Mouse (Mus musculus): Measurements from ENCODE around the gene Slc25a44. TPM values are rescaled to one million over a fixed set of nuclear protein-coding genes. Genes with fewer than 3 reads are reported as not detected.
A peak's percentile ranks its signal among the peaks of the same experiment; 100 is the strongest.
"Not testable (repeated sequence)": the region's sequence is repeated elsewhere in the genome, so short reads cannot be mapped to it uniquely, and the experiment has no call there.

Gene Slc25a44
- total RNA-seq, 1 experiment = 13.6 TPM

DNA sequence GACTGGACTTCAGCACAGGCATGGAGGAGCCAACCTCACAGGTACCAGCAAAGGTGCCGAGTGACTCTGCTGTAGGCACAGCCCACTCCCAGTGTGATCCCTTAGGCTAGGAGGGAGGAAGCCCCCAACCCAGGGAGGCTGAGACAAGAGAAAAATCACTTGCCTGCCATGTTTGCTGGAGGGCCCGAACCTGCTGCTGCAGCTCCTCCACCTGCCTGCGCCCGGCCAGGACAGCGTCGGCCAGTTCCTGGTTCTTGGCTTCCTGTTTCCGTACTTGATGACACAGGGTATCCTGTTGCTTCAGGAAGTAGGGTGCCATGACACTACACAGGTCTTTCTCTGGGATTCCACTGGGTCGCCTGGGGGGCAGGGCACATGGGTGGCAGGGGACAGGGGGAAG is 29.2 kb downstream of the Slc25a44 start:
- Histone ChIP-seq H3K4me3 (ENCODE audit: insufficient read depth in 1 of 2, low read depth in 1 of 2, low read length in 2 of 2, poor library complexity in 1 of 2, severe bottlenecking in 1 of 2) (no peak overlapping the region), H3K36me3 (ENCODE audit: control insufficient read depth, insufficient read depth, low read length, poor library complexity, severe bottlenecking) (peaks cover 25% of the 10 kb centered on the region; the same call in 1 of the 2 replicates), H3K9me3 (ENCODE audit: control insufficient read depth, insufficient read depth, low read depth, low read length) (no peaks in the 10 kb centered on the region), H3K9ac (ENCODE audit: insufficient read depth, low read depth, low read length, poor library complexity, severe bottlenecking) (no peak overlapping the region), H3K27ac (ENCODE audit: insufficient read depth, low read depth, low read length, poor library complexity, severe bottlenecking) (no peak overlapping the region), H3K4me1 (ENCODE audit: control insufficient read depth in 2 of 2, insufficient read depth in 2 of 2, low read length in 2 of 2, poor library complexity in 1 of 2) (peaks cover 0 to 2% of the 10 kb centered on the region in 2 experiments; a peak in 1 of 4 replicates)
- no peak for DNase-seq (ENCODE audit: low read depth, low spot score)
- in situ Hi-C loops (cut with MboI; ENCODE audit: low sequenced_read_pairs in 2 of 2, unreplicated experiment in 2 of 2) = no loop called here
- TF ChIP-seq HCFC1 (IDR thresholded peaks at IDR 0.05; ENCODE audit: borderline replicate concordance, insufficient read depth, low read length) = no peak
- no peak for TF ChIP-seq CHD2 (IDR thresholded peaks at IDR 0.05; ENCODE audit: low read depth, low read length)
- no peak for TF ChIP-seq ZNF384 (IDR thresholded peaks at IDR 0.05; ENCODE audit: low read depth, low read length)
- no peak for TF ChIP-seq ZC3H11A (IDR thresholded peaks at IDR 0.05; ENCODE audit: borderline replicate concordance, low read depth, low read length)
- no peak for TF ChIP-seq MAFK (IDR thresholded peaks at IDR 0.05; ENCODE audit: insufficient read depth, low read depth, low read length)

DNA sequence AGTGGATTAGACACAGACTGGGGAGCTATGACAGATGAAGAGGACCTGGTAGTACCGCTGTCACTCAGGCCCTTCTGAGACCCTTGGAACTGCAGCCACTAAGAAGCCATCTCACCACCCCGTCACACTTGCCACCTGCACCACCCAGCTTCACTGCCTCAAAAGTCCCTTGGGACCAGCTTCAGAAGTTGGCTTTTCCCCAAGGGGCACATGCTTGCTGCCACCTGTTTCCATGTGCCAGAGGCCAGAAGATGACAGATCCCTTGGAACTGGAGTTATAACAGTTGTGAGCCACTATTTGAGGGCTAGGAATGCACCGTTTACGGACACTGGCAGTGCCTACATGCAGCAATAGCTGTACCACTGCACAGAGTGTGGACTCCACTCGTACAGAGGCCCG is 29.7 kb downstream of the Slc25a44 start:
- Histone ChIP-seq H3K9ac (ENCODE audit: insufficient read depth, low read depth, low read length, poor library complexity, severe bottlenecking) (no peak overlapping the region), H3K4me3 (ENCODE audit: insufficient read depth in 1 of 2, low read depth in 1 of 2, low read length in 2 of 2, poor library complexity in 1 of 2, severe bottlenecking in 1 of 2) (no peak overlapping the region), H3K4me1 (ENCODE audit: control insufficient read depth in 2 of 2, insufficient read depth in 2 of 2, low read length in 2 of 2, poor library complexity in 1 of 2) (peaks cover 0 to 2% of the 10 kb centered on the region in 2 experiments; a peak in 1 of 4 replicates), H3K27ac (ENCODE audit: insufficient read depth, low read depth, low read length, poor library complexity, severe bottlenecking) (no peak overlapping the region), H3K9me3 (ENCODE audit: control insufficient read depth, insufficient read depth, low read depth, low read length) (no peaks in the 10 kb centered on the region), H3K36me3 (ENCODE audit: control insufficient read depth, insufficient read depth, low read length, poor library complexity, severe bottlenecking) (peaks cover 25% of the 10 kb centered on the region; the same call in 1 of the 2 replicates)
- DNase-seq (ENCODE audit: low read depth, low spot score) = no peak
- TF ChIP-seq HCFC1 (IDR thresholded peaks at IDR 0.05; ENCODE audit: borderline replicate concordance, insufficient read depth, low read length) (no peak), ZNF384 (IDR thresholded peaks at IDR 0.05; ENCODE audit: low read depth, low read length) (no peak), ZC3H11A (IDR thresholded peaks at IDR 0.05; ENCODE audit: borderline replicate concordance, low read depth, low read length) (no peak), MAFK (IDR thresholded peaks at IDR 0.05; ENCODE audit: insufficient read depth, low read depth, low read length) (no peak), CHD2 (IDR thresholded peaks at IDR 0.05; ENCODE audit: low read depth, low read length) (no peak)
- in situ Hi-C loops (cut with MboI; ENCODE audit: low sequenced_read_pairs in 2 of 2, unreplicated experiment in 2 of 2) = no loop called here

DNA sequence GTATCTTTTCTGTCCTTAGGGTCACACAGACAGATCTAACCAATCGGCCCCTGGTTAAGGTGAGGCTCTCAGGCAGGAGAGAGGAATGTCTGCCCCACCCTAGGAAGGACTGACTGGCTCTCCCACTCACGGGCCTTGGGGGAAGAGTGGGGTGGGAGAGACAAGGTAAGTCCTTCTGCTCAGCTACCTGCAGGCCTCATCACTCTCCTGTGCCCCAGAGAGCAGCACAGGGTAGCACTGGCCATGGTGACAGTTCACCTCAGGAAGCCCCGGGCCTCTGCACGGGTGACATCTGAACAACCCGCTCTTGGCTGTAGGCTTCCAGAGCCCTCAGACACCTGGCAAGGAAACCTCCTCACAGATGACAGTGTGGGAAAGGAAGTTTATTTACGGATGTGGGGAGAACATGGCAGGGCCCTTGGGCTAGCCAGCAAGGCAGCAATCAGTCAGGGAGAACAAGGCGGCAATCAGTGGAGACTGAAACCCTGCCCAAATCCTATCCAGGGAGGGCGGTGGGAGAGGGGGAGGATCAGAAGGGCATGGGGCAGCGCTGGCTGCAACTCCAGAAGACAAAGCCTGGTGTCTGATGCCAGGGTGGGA is 31.1 kb downstream of the Slc25a44 start:
- Histone ChIP-seq H3K4me1 (ENCODE audit: control insufficient read depth in 2 of 2, insufficient read depth in 2 of 2, low read length in 2 of 2, poor library complexity in 1 of 2) (peaks cover 0 to 2% of the 10 kb centered on the region in 2 experiments; a peak in 1 of 4 replicates), H3K4me3 (ENCODE audit: insufficient read depth in 1 of 2, low read depth in 1 of 2, low read length in 2 of 2, poor library complexity in 1 of 2, severe bottlenecking in 1 of 2) (0 out of 4 replicates have a peak overlapping the region, but pooled peaks of 1 of the 2 experiments have one; percentile 17), H3K9ac (ENCODE audit: insufficient read depth, low read depth, low read length, poor library complexity, severe bottlenecking) (no peak overlapping the region), H3K9me3 (ENCODE audit: control insufficient read depth, insufficient read depth, low read depth, low read length) (no peaks in the 10 kb centered on the region), H3K27ac (ENCODE audit: insufficient read depth, low read depth, low read length, poor library complexity, severe bottlenecking) (no peak overlapping the region), H3K36me3 (ENCODE audit: control insufficient read depth, insufficient read depth, low read length, poor library complexity, severe bottlenecking) (peaks cover 19% of the 10 kb centered on the region)
- TF ChIP-seq ZC3H11A (IDR thresholded peaks at IDR 0.05; ENCODE audit: borderline replicate concordance, low read depth, low read length) (no peak), ZNF384 (IDR thresholded peaks at IDR 0.05; ENCODE audit: low read depth, low read length) (no peak), MAFK (IDR thresholded peaks at IDR 0.05; ENCODE audit: insufficient read depth, low read depth, low read length) (no peak), CHD2 (IDR thresholded peaks at IDR 0.05; ENCODE audit: low read depth, low read length) (no peak), HCFC1 (IDR thresholded peaks at IDR 0.05; ENCODE audit: borderline replicate concordance, insufficient read depth, low read length) (no peak)
- in situ Hi-C loops (cut with MboI; ENCODE audit: low sequenced_read_pairs in 2 of 2, unreplicated experiment in 2 of 2) = no loop called here
- no peak for DNase-seq (ENCODE audit: low read depth, low spot score)

DNA sequence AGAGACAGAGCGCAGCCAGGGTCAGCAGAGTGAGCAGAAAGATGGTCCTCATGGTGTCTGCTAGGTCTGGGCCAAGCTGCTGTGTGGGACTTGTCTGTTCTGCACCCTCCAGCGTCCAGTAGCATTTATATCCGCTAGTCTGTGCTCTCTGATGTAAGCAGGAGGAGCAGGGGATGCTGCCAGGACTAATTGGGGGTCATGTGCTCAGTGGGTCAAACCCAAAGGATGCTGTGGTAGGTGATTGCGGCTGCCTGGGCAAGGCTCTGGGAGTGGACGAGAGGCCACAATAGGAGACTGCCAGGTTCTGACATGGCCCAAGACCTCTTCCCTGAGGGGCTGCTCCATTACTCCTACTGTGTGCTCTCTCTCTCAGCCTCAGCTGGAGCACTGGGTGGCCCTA is 40.6 kb downstream of the Slc25a44 start, which contains the start of gene Bglap:
Bglap (minus strand) TSS at position 101 of the 400 bp plus-strand sequence.
- Histone ChIP-seq H3K27ac (ENCODE audit: insufficient read depth, low read depth, low read length, poor library complexity, severe bottlenecking) (no peak within 1 kb of the TSS), H3K9me3 (ENCODE audit: control insufficient read depth, insufficient read depth, low read depth, low read length) (no peaks in the 10 kb centered on the region), H3K9ac (ENCODE audit: insufficient read depth, low read depth, low read length, poor library complexity, severe bottlenecking) (no peak within 1 kb of the TSS), H3K4me1 (ENCODE audit: control insufficient read depth in 2 of 2, insufficient read depth in 2 of 2, low read length in 2 of 2, poor library complexity in 1 of 2) (peaks cover 0 to 3% of the 10 kb centered on the region in 2 experiments; a peak in 1 of 4 replicates), H3K36me3 (ENCODE audit: control insufficient read depth, insufficient read depth, low read length, poor library complexity, severe bottlenecking) (no peaks in the 10 kb centered on the region), H3K4me3 (ENCODE audit: insufficient read depth in 1 of 2, low read depth in 1 of 2, low read length in 2 of 2, poor library complexity in 1 of 2, severe bottlenecking in 1 of 2) (no peak within 1 kb of the TSS)
- no peak for DNase-seq (ENCODE audit: low read depth, low spot score)
- in situ Hi-C loops (cut with MboI; ENCODE audit: low sequenced_read_pairs in 2 of 2, unreplicated experiment in 2 of 2) = no loop called here
- TF ChIP-seq HCFC1 (IDR thresholded peaks at IDR 0.05; ENCODE audit: borderline replicate concordance, insufficient read depth, low read length) (no peak), ZC3H11A (IDR thresholded peaks at IDR 0.05; ENCODE audit: borderline replicate concordance, low read depth, low read length) (no peak), ZNF384 (IDR thresholded peaks at IDR 0.05; ENCODE audit: low read depth, low read length) (no peak), MAFK (IDR thresholded peaks at IDR 0.05; ENCODE audit: insufficient read depth, low read depth, low read length) (no peak), CHD2 (IDR thresholded peaks at IDR 0.05; ENCODE audit: low read depth, low read length) (no peak)

DNA sequence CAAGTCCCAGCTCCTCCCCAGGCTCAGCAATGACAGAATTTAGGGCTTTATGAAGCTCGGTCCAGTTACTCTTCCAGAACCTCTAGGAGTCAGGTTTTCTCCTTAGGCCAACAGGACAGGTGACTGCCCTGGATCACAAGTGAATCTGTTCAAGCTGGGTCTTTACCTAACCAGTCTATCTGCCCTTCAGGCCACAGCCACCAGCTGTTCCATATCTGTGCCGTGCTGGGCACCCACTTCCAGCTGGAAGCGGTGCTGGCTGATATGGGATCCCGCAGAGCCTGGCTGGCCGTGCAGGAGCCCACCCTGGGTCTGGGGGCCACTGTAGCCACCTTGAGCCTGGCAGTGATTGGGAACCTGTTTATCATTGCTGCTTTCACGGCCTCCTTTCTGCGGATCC is 42.6 kb downstream of the Slc25a44 start:
- H3K27ac ChIP-seq (ENCODE audit: insufficient read depth, low read depth, low read length, poor library complexity, severe bottlenecking); H3K4me3 ChIP-seq (ENCODE audit: insufficient read depth in 1 of 2, low read depth in 1 of 2, low read length in 2 of 2, poor library complexity in 1 of 2, severe bottlenecking in 1 of 2); H3K36me3 ChIP-seq (ENCODE audit: control insufficient read depth, insufficient read depth, low read length, poor library complexity, severe bottlenecking); DNase-seq (ENCODE audit: low read depth, low spot score); H3K4me1 ChIP-seq (ENCODE audit: control insufficient read depth in 2 of 2, insufficient read depth in 2 of 2, low read length in 2 of 2, poor library complexity in 1 of 2); H3K9me3 ChIP-seq (ENCODE audit: control insufficient read depth, insufficient read depth, low read depth, low read length); H3K9ac ChIP-seq (ENCODE audit: insufficient read depth, low read depth, low read length, poor library complexity, severe bottlenecking); in situ Hi-C loops (cut with MboI; ENCODE audit: low sequenced_read_pairs in 2 of 2, unreplicated experiment in 2 of 2): not testable (repeated sequence)

DNA sequence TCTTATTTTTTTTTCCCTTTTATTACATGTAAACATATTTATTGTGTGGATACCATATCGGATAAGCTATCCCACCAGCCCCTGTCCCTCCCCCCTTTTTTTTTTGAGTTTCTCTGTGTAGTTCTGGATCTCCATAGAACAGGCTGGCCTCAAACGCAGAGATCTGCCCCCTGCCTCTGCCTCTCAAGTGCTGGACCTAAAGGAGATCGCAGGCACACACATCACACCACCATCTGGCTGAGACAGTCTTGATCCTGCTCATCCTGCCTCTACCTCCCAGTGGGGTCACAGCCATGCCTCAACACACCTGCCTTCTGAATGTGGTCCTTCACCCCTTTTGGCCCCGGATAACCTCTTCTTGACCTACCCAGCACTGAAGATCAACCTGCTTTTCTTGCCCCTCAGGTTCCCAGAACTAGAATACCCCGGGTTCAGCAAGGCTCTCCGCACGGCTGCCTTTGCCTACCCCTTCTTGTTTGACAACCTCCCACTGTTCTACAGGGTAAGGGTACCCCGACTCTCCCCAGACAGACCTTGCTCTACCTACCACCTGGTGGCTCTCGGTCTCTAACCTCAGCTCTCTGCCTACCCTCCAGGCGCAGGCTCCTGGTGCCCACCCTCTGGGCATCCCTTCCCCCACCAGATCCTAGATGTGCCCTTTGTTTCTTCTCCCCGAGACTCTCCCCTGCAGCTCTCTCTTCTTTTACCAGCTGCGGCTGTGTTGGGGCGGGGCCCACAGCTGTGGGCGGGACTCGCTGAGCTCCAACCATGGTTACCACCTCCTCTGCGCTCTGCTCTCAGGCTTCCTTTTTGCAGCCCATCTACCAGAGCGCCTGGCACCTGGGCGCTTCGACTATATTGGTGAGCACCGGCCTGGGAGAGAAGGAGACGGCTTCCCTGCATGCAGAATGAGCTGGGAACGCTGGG is 43.3 kb downstream of the Slc25a44 start:
- peak overlapping the region; percentile 11 to 45; a peak in 2 of 4 replicates for H3K4me3 ChIP-seq (ENCODE audit: insufficient read depth in 1 of 2, low read depth in 1 of 2, low read length in 2 of 2, poor library complexity in 1 of 2, severe bottlenecking in 1 of 2)
- H3K9me3 ChIP-seq (ENCODE audit: control insufficient read depth, insufficient read depth, low read depth, low read length); H3K27ac ChIP-seq (ENCODE audit: insufficient read depth, low read depth, low read length, poor library complexity, severe bottlenecking); H3K36me3 ChIP-seq (ENCODE audit: control insufficient read depth, insufficient read depth, low read length, poor library complexity, severe bottlenecking); H3K9ac ChIP-seq (ENCODE audit: insufficient read depth, low read depth, low read length, poor library complexity, severe bottlenecking); DNase-seq (ENCODE audit: low read depth, low spot score); H3K4me1 ChIP-seq (ENCODE audit: control insufficient read depth in 2 of 2, insufficient read depth in 2 of 2, low read length in 2 of 2, poor library complexity in 1 of 2); in situ Hi-C loops (cut with MboI; ENCODE audit: low sequenced_read_pairs in 2 of 2, unreplicated experiment in 2 of 2): not testable (repeated sequence)

All from ES-E14 (cell line).